Mouse (Mus musculus): Measurements from ENCODE around the gene Abhd17a. TPM values are rescaled to one million over a fixed set of nuclear protein-coding genes. Genes with fewer than 3 reads are reported as not detected.

Abhd17a gene
- polyA plus RNA-seq, 1 experiment from 2014 or later: 77.4 TPM

GRCm38 (mm10) chr10:80545590-80545989 is 44.6 kb downstream of the Abhd17a start:
- no peak overlapping the region for H3K4me2 ChIP-seq (ENCODE audit: low read depth, low read length)
- ATAC-seq (ENCODE audit: low read depth): no peak
- H3K9me3 ChIP-seq (ENCODE audit: control insufficient read depth, low read length): no peaks in the 10 kb centered on the region
- no peak overlapping the region for H3K9ac ChIP-seq (ENCODE audit: low read length)
- H3K4me3 ChIP-seq (ENCODE audit: low read length): no peak overlapping the region
- no peaks in the 10 kb centered on the region for H3K27me3 ChIP-seq (ENCODE audit: control insufficient read depth, insufficient read depth, low read depth, low read length)
- WGBS: 80% methylated on average over 8 of the region's 8 CpGs
- no peaks in the 10 kb centered on the region for H3K4me1 ChIP-seq (replicated peaks; ENCODE audit: control insufficient read depth, insufficient read depth, low read length)
- H3K36me3 ChIP-seq (ENCODE audit: control insufficient read depth, insufficient read depth, low read length): peaks cover 54% of the 10 kb centered on the region
- no peak overlapping the region for H3K27ac ChIP-seq (ENCODE audit: low read length)

DNA sequence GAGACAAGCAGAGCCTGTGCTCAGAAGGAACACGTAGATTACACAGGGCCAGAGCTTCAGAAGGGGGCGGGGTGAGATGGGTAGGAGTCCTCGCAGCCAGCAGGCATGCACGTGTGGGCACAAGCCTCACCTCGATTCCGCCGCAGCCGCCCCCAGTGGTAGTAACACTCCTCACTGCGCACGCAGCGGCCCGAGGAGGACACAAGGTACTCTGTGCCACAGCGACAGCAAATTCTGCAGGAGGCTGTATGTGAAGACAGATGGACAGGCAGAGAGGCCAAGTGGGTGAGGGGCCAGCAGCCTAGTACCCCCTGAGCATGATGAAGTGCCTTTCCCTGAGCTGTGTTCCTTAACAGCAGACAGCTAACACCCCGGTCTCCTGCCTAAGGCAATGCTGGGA is 46.3 kb downstream of the Abhd17a start:
- no peak overlapping the region for H3K4me2 ChIP-seq (ENCODE audit: low read depth, low read length)
- no peak overlapping the region for H3K4me3 ChIP-seq (ENCODE audit: low read length)
- peaks cover 40% of the 10 kb centered on the region for H3K36me3 ChIP-seq (ENCODE audit: control insufficient read depth, insufficient read depth, low read length)
- no peaks in the 10 kb centered on the region for H3K9me3 ChIP-seq (ENCODE audit: control insufficient read depth, low read length)
- no peak overlapping the region for H3K9ac ChIP-seq (ENCODE audit: low read length)
- ATAC-seq (ENCODE audit: low read depth): no peak
- no peak overlapping the region for H3K27ac ChIP-seq (ENCODE audit: low read length)
- peaks cover 5% of the 10 kb centered on the region for H3K4me1 ChIP-seq (replicated peaks; ENCODE audit: control insufficient read depth, insufficient read depth, low read length)
- 92% methylated on average over 14 of the region's 14 CpGs for WGBS
- no peaks in the 10 kb centered on the region for H3K27me3 ChIP-seq (ENCODE audit: control insufficient read depth, insufficient read depth, low read depth, low read length)

- H3K27me3 ChIP-seq (ENCODE audit: control insufficient read depth, insufficient read depth, low read depth, low read length): peaks cover 15% of the 10 kb centered on the region
- peaks cover 10% of the 10 kb centered on the region for H3K4me1 ChIP-seq (replicated peaks; ENCODE audit: control insufficient read depth, insufficient read depth, low read length)
- peak; percentile 18; the same call in 1 of the 2 replicates for ATAC-seq (ENCODE audit: low read depth)
- no peak overlapping the region for H3K4me3 ChIP-seq (ENCODE audit: low read length)
- H3K36me3 ChIP-seq (ENCODE audit: control insufficient read depth, insufficient read depth, low read length): peaks cover 19% of the 10 kb centered on the region
- H3K4me2 ChIP-seq (ENCODE audit: low read depth, low read length): peak overlapping the region; percentile 54; the same call in 1 of the 2 replicates
- H3K27ac ChIP-seq (ENCODE audit: low read length): no peak overlapping the region; the same call in 1 of the 2 replicates
- WGBS: 29% methylated on average over 5 of the region's 5 CpGs
- no peaks in the 10 kb centered on the region for H3K9me3 ChIP-seq (ENCODE audit: control insufficient read depth, low read length)
- H3K9ac ChIP-seq (ENCODE audit: low read length): no peak overlapping the region
Measured at GRCm38 (mm10) chr10:80539493-80539892, 50.6 kb downstream of the Abhd17a start.

DNA sequence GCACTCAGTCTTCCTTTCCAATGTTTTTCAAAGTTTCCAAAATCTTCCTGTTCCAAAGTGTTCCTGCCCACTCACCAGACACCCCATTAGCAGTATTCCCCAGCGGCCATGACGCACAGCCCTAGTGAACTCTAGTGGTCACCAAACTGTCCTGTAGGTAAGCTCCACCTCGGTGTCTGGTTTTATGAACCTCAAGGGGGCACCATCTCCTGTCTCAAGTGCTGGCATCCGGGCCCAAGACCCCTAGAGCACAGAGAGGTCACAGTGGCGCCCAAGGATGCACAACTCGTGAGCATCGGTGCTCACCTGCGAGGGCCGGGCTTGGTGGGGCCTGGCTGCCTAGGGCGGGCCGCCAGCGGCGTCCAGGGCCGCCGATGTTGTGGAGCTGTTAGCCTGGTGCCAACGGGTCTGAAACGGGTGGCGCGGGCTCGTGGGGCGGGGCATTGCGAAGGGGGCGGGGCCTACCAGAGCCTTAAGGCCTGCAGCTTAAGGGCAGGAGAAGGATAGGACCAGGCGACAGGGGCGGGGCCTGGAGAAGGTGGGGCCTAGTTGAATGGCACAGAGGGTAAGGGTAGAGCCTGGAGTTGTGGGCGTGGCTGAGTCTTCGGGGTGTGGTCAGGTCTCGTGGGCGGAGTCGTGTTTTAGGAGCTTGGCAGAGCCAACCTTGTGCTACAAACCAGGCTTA is 51.3 kb downstream of the Abhd17a start, which contains the start of gene Atp8b3:
Gene Atp8b3 (minus strand): TSS at position 415 of the 685 bp plus-strand sequence.
- peak within 1 kb of the TSS; percentile 56 for H3K9ac ChIP-seq (ENCODE audit: low read length)
- 2% methylated on average over 30 of the region's 30 CpGs for WGBS
- peaks cover 13% of the 10 kb centered on the region for H3K36me3 ChIP-seq (ENCODE audit: control insufficient read depth, insufficient read depth, low read length)
- H3K4me1 ChIP-seq (replicated peaks; ENCODE audit: control insufficient read depth, insufficient read depth, low read length): peaks cover 10% of the 10 kb centered on the region
- H3K4me3 ChIP-seq (ENCODE audit: low read length): peak within 1 kb of the TSS; percentile 41
- ATAC-seq (ENCODE audit: low read depth): peak; percentile 91
- peaks cover 15% of the 10 kb centered on the region for H3K27me3 ChIP-seq (ENCODE audit: control insufficient read depth, insufficient read depth, low read depth, low read length)
- no peaks in the 10 kb centered on the region for H3K9me3 ChIP-seq (ENCODE audit: control insufficient read depth, low read length)
- H3K27ac ChIP-seq (ENCODE audit: low read length): peak within 1 kb of the TSS; percentile 37
- peak within 1 kb of the TSS; percentile 54 for H3K4me2 ChIP-seq (ENCODE audit: low read depth, low read length)

DNA sequence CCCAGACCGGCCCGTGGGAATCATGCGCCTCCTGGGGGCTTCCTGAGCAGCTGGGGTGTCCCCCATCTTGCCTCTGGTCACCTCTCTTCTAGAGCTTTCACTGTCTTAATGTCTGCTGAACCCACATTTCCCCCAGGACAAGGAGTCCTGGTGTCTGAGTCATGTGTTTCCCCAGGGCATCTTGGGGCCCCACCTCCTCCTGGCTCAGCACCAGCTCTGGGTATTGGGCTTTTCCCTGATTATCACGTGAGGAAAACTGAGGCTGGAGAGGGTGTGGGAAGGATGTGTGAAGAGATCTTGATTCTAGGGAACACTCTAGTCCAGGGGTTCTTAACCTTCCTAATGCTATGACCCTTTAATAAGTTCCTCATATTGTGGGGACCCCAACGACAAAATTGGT is 52.0 kb downstream of the Abhd17a start:
- no peak for ATAC-seq (ENCODE audit: low read depth)
- Histone ChIP-seq H3K27me3 (ENCODE audit: control insufficient read depth, insufficient read depth, low read depth, low read length) (peaks cover 15% of the 10 kb centered on the region), H3K4me3 (ENCODE audit: low read length) (no peak overlapping the region), H3K9ac (ENCODE audit: low read length) (no peak overlapping the region), H3K4me1 (replicated peaks; ENCODE audit: control insufficient read depth, insufficient read depth, low read length) (peaks cover 10% of the 10 kb centered on the region), H3K9me3 (ENCODE audit: control insufficient read depth, low read length) (no peaks in the 10 kb centered on the region), H3K27ac (ENCODE audit: low read length) (no peak overlapping the region), H3K4me2 (ENCODE audit: low read depth, low read length) (no peak overlapping the region), H3K36me3 (ENCODE audit: control insufficient read depth, insufficient read depth, low read length) (peaks cover 12% of the 10 kb centered on the region)
- 53% methylated on average over 5 of the region's 5 CpGs for WGBS

GRCm38 (mm10) chr10:80535711-80536110 is 54.4 kb downstream of the Abhd17a start:
- no peaks in the 10 kb centered on the region for H3K36me3 ChIP-seq (ENCODE audit: control insufficient read depth, insufficient read depth, low read length)
- 12% methylated on average over 13 of the region's 13 CpGs for WGBS
- H3K9me3 ChIP-seq (ENCODE audit: control insufficient read depth, low read length): no peaks in the 10 kb centered on the region
- H3K4me1 ChIP-seq (replicated peaks; ENCODE audit: control insufficient read depth, insufficient read depth, low read length): peaks cover 10% of the 10 kb centered on the region
- no peak overlapping the region for H3K9ac ChIP-seq (ENCODE audit: low read length)
- H3K4me2 ChIP-seq (ENCODE audit: low read depth, low read length): 0 out of 2 replicates have a peak overlapping the region, but pooled peaks have one; percentile 23
- H3K27ac ChIP-seq (ENCODE audit: low read length): no peak overlapping the region
- peaks cover 15% of the 10 kb centered on the region for H3K27me3 ChIP-seq (ENCODE audit: control insufficient read depth, insufficient read depth, low read depth, low read length)
- no peak for ATAC-seq (ENCODE audit: low read depth)
- H3K4me3 ChIP-seq (ENCODE audit: low read length): no peak overlapping the region

GRCm38 (mm10) chr10:80535071-80535470 is 55.1 kb downstream of the Abhd17a start:
- Histone ChIP-seq H3K4me3 (ENCODE audit: low read length) (peak overlapping the region; percentile 13; the same call in 1 of the 2 replicates), H3K9me3 (ENCODE audit: control insufficient read depth, low read length) (no peaks in the 10 kb centered on the region), H3K27me3 (ENCODE audit: control insufficient read depth, insufficient read depth, low read depth, low read length) (peaks cover 15% of the 10 kb centered on the region), H3K9ac (ENCODE audit: low read length) (no peak overlapping the region), H3K36me3 (ENCODE audit: control insufficient read depth, insufficient read depth, low read length) (no peaks in the 10 kb centered on the region), H3K4me1 (replicated peaks; ENCODE audit: control insufficient read depth, insufficient read depth, low read length) (peaks cover 10% of the 10 kb centered on the region), H3K4me2 (ENCODE audit: low read depth, low read length) (peak overlapping the region; percentile 23; the same call in 1 of the 2 replicates), H3K27ac (ENCODE audit: low read length) (no peak overlapping the region)
- WGBS: 8% methylated on average over 14 of the region's 14 CpGs
- ATAC-seq (ENCODE audit: low read depth): no peak

DNA sequence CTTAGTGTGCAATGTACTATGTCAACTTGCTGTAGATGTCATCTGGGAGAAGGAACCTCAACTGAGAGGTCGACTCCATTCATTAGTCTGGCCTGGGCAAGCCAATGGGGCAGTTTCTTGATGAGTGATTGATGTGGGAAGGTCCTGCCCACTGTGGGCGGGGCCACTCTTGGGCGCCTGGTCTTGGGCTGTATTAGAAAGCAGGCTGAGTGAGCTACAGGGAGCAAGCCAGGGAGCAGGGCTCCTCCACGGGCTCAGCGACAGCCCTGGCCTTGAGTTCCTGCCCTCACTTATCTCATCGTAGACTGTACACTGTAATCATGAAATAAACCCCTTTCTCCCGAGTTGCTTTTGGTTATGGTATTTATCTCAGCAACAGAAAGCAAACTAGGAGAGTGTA is 56.4 kb downstream of the Abhd17a start:
- peaks cover 3% of the 10 kb centered on the region for H3K4me1 ChIP-seq (replicated peaks; ENCODE audit: control insufficient read depth, insufficient read depth, low read length)
- no peak overlapping the region for H3K4me3 ChIP-seq (ENCODE audit: low read length)
- H3K4me2 ChIP-seq (ENCODE audit: low read depth, low read length): no peak overlapping the region
- no peaks in the 10 kb centered on the region for H3K36me3 ChIP-seq (ENCODE audit: control insufficient read depth, insufficient read depth, low read length)
- H3K9me3 ChIP-seq (ENCODE audit: control insufficient read depth, low read length): no peaks in the 10 kb centered on the region
- ATAC-seq (ENCODE audit: low read depth): no peak; the same call in 1 of the 2 replicates
- no peak overlapping the region for H3K9ac ChIP-seq (ENCODE audit: low read length)
- H3K27me3 ChIP-seq (ENCODE audit: control insufficient read depth, insufficient read depth, low read depth, low read length): peaks cover 15% of the 10 kb centered on the region
- WGBS: 14% methylated on average over 7 of the region's 7 CpGs
- no peak overlapping the region for H3K27ac ChIP-seq (ENCODE audit: low read length)

Measured in lung, embryonic 16.5 days (tissue).